8 mouse cellular contexts compared by ENCODE assay signal in genomic region chr10:86704589-86705191, GRCm38 (mm10). TPM values are rescaled to one million over a fixed set of nuclear protein-coding genes. Genes with fewer than 3 reads are reported as not detected.
DNase-seq lines count a peak whose midpoint lies in the region; ATAC-seq and TF ChIP-seq lines count a peak whose summit lies in the region.

No protein-coding gene starts in this region.

- H3K27me3 ChIP-seq in embryonic facial prominence, embryonic 13.5 days = no peaks in the 10 kb centered on the region
- no peaks in the 10 kb centered on the region for H3K27me3 ChIP-seq in heart, postnatal 0 days (ENCODE audit: control insufficient read depth, insufficient read depth, low read length)
- no peaks in the 10 kb centered on the region for H3K27me3 ChIP-seq in limb, embryonic 11.5 days (ENCODE audit: control insufficient read depth, insufficient read depth, low read length)
- H3K27me3 ChIP-seq in spleen, adult 2 months (ENCODE audit: control insufficient read depth, insufficient read depth, low read length) = no peaks in the 10 kb centered on the region

- H3K4me3 ChIP-seq in embryonic facial prominence, embryonic 13.5 days = peak overlapping the region; percentile 92
- H3K4me3 ChIP-seq in heart, postnatal 0 days (ENCODE audit: low read depth, low read length) = peak overlapping the region; percentile 74
- peak overlapping the region; percentile 59 for H3K4me3 ChIP-seq in limb, embryonic 11.5 days (ENCODE audit: low read depth, low read length)
- peak overlapping the region; percentile 83 for H3K4me3 ChIP-seq in spleen, adult 2 months (ENCODE audit: extremely low read depth, insufficient read depth, insufficient read length)

- TF ChIP-seq POLR2A in spleen, adult 2 months (IDR thresholded peaks at IDR 0.05; ENCODE audit: low read depth, low read length) = no peak

- no peak for TF ChIP-seq EP300 in heart, postnatal 0 days (IDR thresholded peaks at IDR 0.05; ENCODE audit: low read depth)

- under 1% methylated on average over 33 of the region's 33 CpGs for WGBS in embryonic facial prominence, embryonic 13.5 days
- WGBS in heart, postnatal 0 days = under 1% methylated on average over 33 of the region's 33 CpGs
- under 1% methylated on average over 33 of the region's 33 CpGs for WGBS in limb, embryonic 11.5 days
- WGBS in spleen, adult 2 months = under 1% methylated on average over 33 of the region's 33 CpGs

- H3K36me3 ChIP-seq in embryonic facial prominence, embryonic 13.5 days = peaks cover 31% of the 10 kb centered on the region
- H3K36me3 ChIP-seq in heart, postnatal 0 days (replicated peaks; ENCODE audit: control insufficient read depth, insufficient read depth, low read length) = peaks cover 33% of the 10 kb centered on the region
- H3K36me3 ChIP-seq in limb, embryonic 11.5 days (ENCODE audit: control insufficient read depth, insufficient read depth, low read length) = peaks cover 32% of the 10 kb centered on the region
- peaks cover 27% of the 10 kb centered on the region for H3K36me3 ChIP-seq in spleen, adult 2 months (ENCODE audit: control insufficient read depth, insufficient read depth, low read length)

- H3K9me3 ChIP-seq in embryonic facial prominence, embryonic 13.5 days = no peaks in the 10 kb centered on the region
- no peaks in the 10 kb centered on the region for H3K9me3 ChIP-seq in heart, postnatal 0 days (replicated peaks; ENCODE audit: control insufficient read depth, low read length)
- no peaks in the 10 kb centered on the region for H3K9me3 ChIP-seq in limb, embryonic 11.5 days (ENCODE audit: control insufficient read depth, low read length)

- H3K9ac ChIP-seq in embryonic facial prominence, embryonic 13.5 days = peak overlapping the region; percentile 95
- peak overlapping the region; percentile 68 for H3K9ac ChIP-seq in heart, postnatal 0 days (replicated peaks; ENCODE audit: low read depth, low read length)
- H3K9ac ChIP-seq in limb, embryonic 11.5 days (ENCODE audit: low read length) = peak overlapping the region; percentile 81

- peak overlapping the region; percentile 86 for H3K27ac ChIP-seq in embryonic facial prominence, embryonic 13.5 days
- H3K27ac ChIP-seq in heart, postnatal 0 days (ENCODE audit: low read depth) = peak overlapping the region; percentile 94
- H3K27ac ChIP-seq in limb, embryonic 11.5 days (replicated peaks; ENCODE audit: low read depth, low read length) = peak overlapping the region; percentile 38; the same call in 1 of the 2 replicates
- peak overlapping the region; percentile 93 for H3K27ac ChIP-seq in spleen, adult 2 months (ENCODE audit: insufficient read depth, low read length)

- no peak for ATAC-seq in embryonic facial prominence, embryonic 13.5 days (ENCODE audit: insufficient number of reproducible peaks, insufficient read depth, low FRiP score, low TSS enrichment, low read depth)
- ATAC-seq in heart, postnatal 0 days (ENCODE audit: insufficient read depth, low read depth) = peak; percentile 1; the same call in 1 of the 2 replicates
- no peak; the same call in 1 of the 2 replicates for ATAC-seq in limb, embryonic 11.5 days (ENCODE audit: insufficient number of reproducible peaks, low FRiP score, low TSS enrichment, low read depth)
- ATAC-seq in megakaryocyte-erythroid progenitor cell, adult 5-6 weeks (replicated peaks; ENCODE audit: low FRiP score, low TSS enrichment, poor library complexity, severe bottlenecking) = peak; percentile 1; the same call in 1 of the 2 replicates

- H3K4me2 ChIP-seq in embryonic facial prominence, embryonic 13.5 days = peak overlapping the region; percentile 82
- H3K4me2 ChIP-seq in heart, postnatal 0 days (ENCODE audit: low read depth, low read length) = peak overlapping the region; percentile 78
- H3K4me2 ChIP-seq in limb, embryonic 11.5 days (ENCODE audit: low read depth, severe bottlenecking) = peak overlapping the region; percentile 94

- peak; percentile 40 to 61 for DNase-seq in heart, adult 18-20 months
- no peak for DNase-seq in heart, adult 11 months
- peak; percentile 34 for DNase-seq in R1 (ENCODE audit: low read depth, low spot score)
- DNase-seq in heart, postnatal 0 days (ENCODE audit: low spot score) = peak; percentile 35
- peak; percentile 48 for DNase-seq in limb, embryonic 11.5 days (ENCODE audit: low spot score)
- peak; percentile 11 to 32 for DNase-seq in spleen, adult 2 months (ENCODE audit: low read depth in 1 of 2, low spot score in 2 of 2)

- TF ChIP-seq CTCF in heart, postnatal 0 days (IDR thresholded peaks at IDR 0.05; ENCODE audit: low read depth) = no peak
- no peak for TF ChIP-seq CTCF in spleen, adult 2 months (IDR thresholded peaks at IDR 0.05; ENCODE audit: extremely low read depth, insufficient read depth, insufficient read length, insufficient replicate concordance)

- peaks cover 49% of the 10 kb centered on the region for H3K4me1 ChIP-seq in embryonic facial prominence, embryonic 13.5 days
- peaks cover 37% of the 10 kb centered on the region for H3K4me1 ChIP-seq in heart, postnatal 0 days (ENCODE audit: control insufficient read depth, insufficient read depth)
- H3K4me1 ChIP-seq in limb, embryonic 11.5 days (ENCODE audit: control insufficient read depth, insufficient read depth, low read length) = peaks cover 25% of the 10 kb centered on the region
- peaks cover 7% of the 10 kb centered on the region; the same call in 1 of the 2 replicates for H3K4me1 ChIP-seq in spleen, adult 2 months (ENCODE audit: control insufficient read depth, insufficient read depth, insufficient read length)

RNA-seq across cellular contexts. Expression of gene Hsp90b1, which starts 0.6 kb away (rescaled TPM):
- total RNA-seq in heart, adult 18-20 months (2021) = 100 to 1,000 TPM; 319 to 364 TPM
- polyA plus RNA-seq in embryonic facial prominence, embryonic 13.5 days (2015; fragmentation: Nextera tagmentation; extraction: Ambion mirVana) = 638 and 646 TPM in 2 replicates
- 99.3 and 144 TPM in 2 replicates for total RNA-seq in heart, postnatal 0 days (2014; rRNA removed; ENCODE audit: low replicate concordance)
- polyA plus RNA-seq in heart, postnatal 0 days (2015; fragmentation: Nextera tagmentation; extraction: Ambion mirVana) = 175 and 207 TPM in 2 replicates
- polyA plus RNA-seq in limb, embryonic 11.5 days (2014; fragmentation: Nextera tagmentation; extraction: Ambion mirVana) = 553 and 597 TPM in 2 replicates
- total RNA-seq in megakaryocyte-erythroid progenitor cell, adult 5-6 weeks (2014; fragmentation: Nextera tagmentation) = 208 and 247 TPM in 2 replicates
- 568 and 595 TPM in 2 replicates for total RNA-seq in megakaryocyte-erythroid progenitor cell, adult 5-6 weeks (2017)
- polyA plus RNA-seq in spleen, adult 2 months (2012; rRNA removed) = 24.2 and 26.6 TPM in 2 replicates

RNA-seq across cellular contexts. Expression of gene Ttc41, which starts 0.9 kb away (rescaled TPM):
- total RNA-seq in heart, adult 18-20 months (2021) = 1 to 10 TPM; 1.5 to 1.9 TPM
- 1.7 TPM in 2 replicates for polyA plus RNA-seq in embryonic facial prominence, embryonic 13.5 days (2015; fragmentation: Nextera tagmentation; extraction: Ambion mirVana)
- total RNA-seq in heart, postnatal 0 days (2014; rRNA removed; ENCODE audit: low replicate concordance) = 1.1 and 4.5 TPM in 2 replicates
- polyA plus RNA-seq in heart, postnatal 0 days (2015; fragmentation: Nextera tagmentation; extraction: Ambion mirVana) = 1.2 TPM in 2 replicates
- polyA plus RNA-seq in limb, embryonic 11.5 days (2014; fragmentation: Nextera tagmentation; extraction: Ambion mirVana) = 1.6 and 1.7 TPM in 2 replicates
- 2.3 and 3.3 TPM in 2 replicates for total RNA-seq in megakaryocyte-erythroid progenitor cell, adult 5-6 weeks (2014; fragmentation: Nextera tagmentation)
- 0.42 and 1.8 TPM in 2 replicates for total RNA-seq in megakaryocyte-erythroid progenitor cell, adult 5-6 weeks (2017)
- polyA plus RNA-seq in spleen, adult 2 months (2012; rRNA removed) = 0.43 and 0.58 TPM in 2 replicates

RNA-seq across cellular contexts. Expression of gene Gm49358, which starts 59.1 kb away (rescaled TPM):
- total RNA-seq in heart, adult 18-20 months (2021) = 10 to 100 TPM; 13.3 to 16.2 TPM
- polyA plus RNA-seq in embryonic facial prominence, embryonic 13.5 days (2015; fragmentation: Nextera tagmentation; extraction: Ambion mirVana) = not detected in 2 replicates
- 11.4 and 36.1 TPM in 2 replicates for total RNA-seq in heart, postnatal 0 days (2014; rRNA removed; ENCODE audit: low replicate concordance)
- not detected in 2 replicates for polyA plus RNA-seq in heart, postnatal 0 days (2015; fragmentation: Nextera tagmentation; extraction: Ambion mirVana)
- polyA plus RNA-seq in limb, embryonic 11.5 days (2014; fragmentation: Nextera tagmentation; extraction: Ambion mirVana) = 0.31 TPM in 1 of 2 replicates, not detected in the other
- total RNA-seq in megakaryocyte-erythroid progenitor cell, adult 5-6 weeks (2014; fragmentation: Nextera tagmentation) = not detected in 2 replicates
- total RNA-seq in megakaryocyte-erythroid progenitor cell, adult 5-6 weeks (2017) = 1.6 TPM in 1 of 2 replicates, not detected in the other
- not detected in 2 replicates for polyA plus RNA-seq in spleen, adult 2 months (2012; rRNA removed)

Comparison
In these comparisons a context has a peak if more than half of its experiments do, and no peak if none do; other contexts are left out.
1. ATAC-seq: peak in heart, postnatal 0 days (single experiment) and megakaryocyte-erythroid progenitor cell, adult 5-6 weeks (single experiment); none in embryonic facial prominence, embryonic 13.5 days (single experiment) and limb, embryonic 11.5 days (single experiment).
2. H3K27ac ChIP-seq: peak in every context shown above with its lines; median percentile 94 in heart, postnatal 0 days; 93 in spleen, adult 2 months; 86 in embryonic facial prominence, embryonic 13.5 days; 38 in limb, embryonic 11.5 days.
3. Peak in every context shown above with its lines, with median percentiles within 50 percentile points of each other: H3K4me2 ChIP-seq, H3K4me3 ChIP-seq and H3K9ac ChIP-seq.